Mouse (Mus musculus) kidney, embryonic 15.5 days (tissue): ENCODE results near the gene Scfd2. TPM values are rescaled to one million over a fixed set of nuclear protein-coding genes. Genes with fewer than 3 reads are reported as not detected.
A peak's percentile ranks its signal among the peaks of the same experiment; 100 is the strongest.

Source experiments
- ATAC-seq: fragments of 200-750 bp; cut with Nextera tagmentation; replicated peaks from 2 replicates; pipeline ENCODE4 v1.8.0; 2017; ENCODE audit warnings: moderate TSS enrichment; ENCODE audit not compliant: low FRiP score
- H3K27ac ChIP-seq: fragments of 300-500 bp; sonication (generic); 2 replicates; pipeline ENCODE4 v1.5.1; 2015; ENCODE audit warnings: mild to moderate bottlenecking, inconsistent platforms
- H3K27me3 ChIP-seq: fragments of 300-500 bp; sonication (generic); 2 replicates; pipeline ENCODE4 v1.6.1; 2015; ENCODE audit warnings: inconsistent platforms
- H3K36me3 ChIP-seq: fragments of 300-500 bp; sonication (generic); 2 replicates; pipeline ENCODE4 v1.6.1; 2015; ENCODE audit warnings: inconsistent platforms
- H3K4me1 ChIP-seq: fragments of 300-500 bp; sonication (generic); 2 replicates; pipeline ENCODE4 v1.6.1; 2015; ENCODE audit warnings: inconsistent platforms
- H3K4me2 ChIP-seq: fragments of 300-500 bp; sonication (generic); 2 replicates; pipeline ENCODE4 v1.6.1; 2015; ENCODE audit warnings: moderate library complexity, mild to moderate bottlenecking, inconsistent platforms
- H3K4me3 ChIP-seq: fragments of 300-500 bp; sonication (generic); replicated peaks from 2 replicates; pipeline ENCODE4 v1.5.1; 2015; ENCODE audit warnings: mild to moderate bottlenecking, inconsistent platforms
- H3K9ac ChIP-seq: fragments of 300-500 bp; sonication (generic); 2 replicates; pipeline ENCODE4 v1.6.1; 2015; ENCODE audit warnings: mild to moderate bottlenecking, inconsistent platforms
- H3K9me3 ChIP-seq: fragments of 300-500 bp; sonication (generic); replicated peaks from 2 replicates; pipeline ENCODE4 v1.6.1; 2016; ENCODE audit warnings: inconsistent platforms
- WGBS: fragments of 180-500 bp; shearing (Covaris S2); methylation state at CpG from one replicate; pipeline ENCODE4 v1.1.7; 2015; ENCODE audit warnings: mixed read lengths; 5-methylcytosine and 5-hydroxymethylcytosine counted together
- polyA plus RNA-seq: library from polyadenylated mRNA; unstranded; fragments of >200 nt; fragmentation: Nextera tagmentation; extraction: Ambion mirVana; gene quantifications from 2 replicates; pipeline ENCODE4 v1.2.1, GENCODE M21; 2015

The Scfd2 gene
- polyA plus RNA-seq, 1 experiment from 2014 or later: 18.3 TPM

DNA sequence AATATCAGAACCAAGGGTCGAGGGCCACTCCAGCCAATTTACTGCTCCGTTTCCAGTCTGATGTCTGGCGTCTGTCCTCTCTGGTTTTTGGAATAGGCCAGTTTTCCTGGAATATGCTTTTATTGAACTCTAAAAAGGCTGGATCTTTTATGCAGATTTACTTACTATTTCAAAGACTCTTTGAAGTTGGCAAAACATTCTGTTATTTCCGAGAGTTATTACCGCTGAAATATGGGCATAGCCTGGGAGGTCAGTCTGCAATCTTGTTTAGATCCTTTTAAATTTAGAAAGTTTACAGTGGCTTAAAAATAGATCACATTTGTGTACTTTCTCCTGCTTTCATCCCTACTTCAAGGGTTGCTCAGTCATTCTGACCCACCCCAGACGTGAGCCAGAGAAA, 307.1 kb downstream of the Scfd2 start:
- Histone ChIP-seq H3K4me1 (peaks cover 9% of the 10 kb centered on the region), H3K9ac (no peak overlapping the region), H3K4me2 (no peak overlapping the region), H3K9me3 (no peaks in the 10 kb centered on the region), H3K4me3 (no peak overlapping the region), H3K36me3 (no peaks in the 10 kb centered on the region), H3K27ac (no peak overlapping the region; the same call in 1 of the 2 replicates), H3K27me3 (no peaks in the 10 kb centered on the region)
- no peak for ATAC-seq
- WGBS: 77% methylated on average over 6 of the region's 6 CpGs

- Histone ChIP-seq H3K27ac (no peak overlapping the region), H3K9me3 (no peaks in the 10 kb centered on the region), H3K4me3 (no peak overlapping the region), H3K9ac (no peak overlapping the region), H3K27me3 (no peaks in the 10 kb centered on the region), H3K36me3 (no peaks in the 10 kb centered on the region), H3K4me1 (peaks cover 4% of the 10 kb centered on the region), H3K4me2 (no peak overlapping the region)
- ATAC-seq: no peak
- WGBS: 89% methylated on average over 4 of the region's 4 CpGs
These were observed 308.9 kb downstream of the Scfd2 start for GRCm38 (mm10) chr5:74222626-74223025.

- H3K9ac ChIP-seq: no peak overlapping the region
- no peaks in the 10 kb centered on the region for H3K9me3 ChIP-seq
- no peak overlapping the region for H3K4me2 ChIP-seq
- H3K27me3 ChIP-seq: no peaks in the 10 kb centered on the region
- H3K4me3 ChIP-seq: no peak overlapping the region
- WGBS: 47% methylated on average over 4 of the region's 4 CpGs
- ATAC-seq: no peak
- no peaks in the 10 kb centered on the region for H3K36me3 ChIP-seq
- no peak overlapping the region for H3K27ac ChIP-seq
- H3K4me1 ChIP-seq: peaks cover 16% of the 10 kb centered on the region
These were observed 313.0 kb downstream of the Scfd2 start for GRCm38 (mm10) chr5:74218524-74218923.

- H3K9ac ChIP-seq: no peak overlapping the region
- H3K27me3 ChIP-seq: no peaks in the 10 kb centered on the region
- peak overlapping the region; percentile 29 for H3K4me2 ChIP-seq
- H3K4me3 ChIP-seq: no peak overlapping the region; the same call in 1 of the 2 replicates
- H3K9me3 ChIP-seq: no peaks in the 10 kb centered on the region
- H3K36me3 ChIP-seq: no peaks in the 10 kb centered on the region
- H3K4me1 ChIP-seq: peaks cover 29% of the 10 kb centered on the region
- 13% methylated on average over 4 of the region's 4 CpGs for WGBS
- H3K27ac ChIP-seq: peak overlapping the region; percentile 84
- peak; percentile 70 for ATAC-seq
These were observed 316.4 kb downstream of the Scfd2 start for GRCm38 (mm10) chr5:74215125-74215524.

DNA sequence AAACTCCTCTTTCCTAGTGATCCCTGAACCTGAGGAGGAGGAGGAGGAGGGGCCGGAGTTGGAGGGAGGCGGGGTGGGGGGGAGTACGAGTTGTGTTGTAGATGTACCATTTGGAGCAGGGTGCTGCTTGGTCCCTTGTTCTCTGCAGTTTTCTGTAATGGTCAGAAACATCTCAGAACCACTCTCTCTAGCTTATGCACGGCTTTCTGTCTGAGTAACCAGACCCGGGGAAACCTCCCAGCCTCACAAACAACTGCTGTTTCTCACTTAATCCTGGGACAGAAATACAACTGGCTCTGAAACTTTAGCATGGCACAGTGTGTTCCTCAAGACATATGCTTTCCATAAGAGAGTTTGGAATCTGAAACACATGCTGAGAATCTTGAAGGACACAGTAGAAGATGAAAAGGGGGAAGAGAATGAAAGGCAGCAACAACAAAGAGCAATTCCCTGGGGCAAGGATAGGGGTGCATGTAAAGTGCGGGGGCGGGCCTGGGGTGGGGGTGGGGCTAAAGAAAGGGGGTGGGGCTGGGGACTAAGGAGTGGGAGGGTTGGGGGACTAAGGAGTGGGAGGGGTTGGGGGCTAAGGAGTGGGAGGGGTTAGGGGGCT, 317.0 kb downstream of the Scfd2 start:
- ATAC-seq: peak; percentile 31
- H3K4me2 ChIP-seq: peak overlapping the region; percentile 29
- no peak overlapping the region; the same call in 1 of the 2 replicates for H3K4me3 ChIP-seq
- H3K27ac ChIP-seq: peak overlapping the region; percentile 84
- no peaks in the 10 kb centered on the region for H3K27me3 ChIP-seq
- H3K9me3 ChIP-seq: no peaks in the 10 kb centered on the region
- WGBS: 5% methylated on average over 7 of the region's 7 CpGs
- no peak overlapping the region for H3K9ac ChIP-seq
- H3K4me1 ChIP-seq: peaks cover 34% of the 10 kb centered on the region
- no peaks in the 10 kb centered on the region for H3K36me3 ChIP-seq

GRCm38 (mm10) chr5:74211346-74211745, 320.2 kb downstream of the Scfd2 start:
- H3K4me1 ChIP-seq: peaks cover 58% of the 10 kb centered on the region
- H3K9ac ChIP-seq: no peak overlapping the region
- H3K4me3 ChIP-seq: no peak overlapping the region
- no peak overlapping the region for H3K4me2 ChIP-seq
- no peak for ATAC-seq
- H3K27ac ChIP-seq: no peak overlapping the region
- H3K36me3 ChIP-seq: no peaks in the 10 kb centered on the region
- H3K9me3 ChIP-seq: no peaks in the 10 kb centered on the region
- WGBS: 76% methylated on average over 11 of the region's 11 CpGs
- H3K27me3 ChIP-seq: no peaks in the 10 kb centered on the region

- H3K4me2 ChIP-seq: no peak overlapping the region
- H3K27ac ChIP-seq: no peak overlapping the region
- no peaks in the 10 kb centered on the region for H3K9me3 ChIP-seq
- 76% methylated on average over 4 of the region's 4 CpGs for WGBS
- no peak overlapping the region for H3K9ac ChIP-seq
- H3K36me3 ChIP-seq: no peaks in the 10 kb centered on the region
- H3K27me3 ChIP-seq: no peaks in the 10 kb centered on the region
- H3K4me1 ChIP-seq: peaks cover 59% of the 10 kb centered on the region
- ATAC-seq: no peak
- no peak overlapping the region for H3K4me3 ChIP-seq
These were observed 321.9 kb downstream of the Scfd2 start for GRCm38 (mm10) chr5:74209640-74210039.

GRCm38 (mm10) chr5:74208438-74208837, 323.1 kb downstream of the Scfd2 start:
- H3K36me3 ChIP-seq: no peaks in the 10 kb centered on the region
- no peaks in the 10 kb centered on the region for H3K9me3 ChIP-seq
- H3K27me3 ChIP-seq: no peaks in the 10 kb centered on the region
- 61% methylated on average over 7 of the region's 7 CpGs for whole genome bisulfite sequencing
- no peak overlapping the region for H3K4me3 ChIP-seq
- H3K4me1 ChIP-seq: peaks cover 56% of the 10 kb centered on the region
- ATAC-seq: no peak
- no peak overlapping the region for H3K9ac ChIP-seq
- H3K27ac ChIP-seq: no peak overlapping the region
- H3K4me2 ChIP-seq: no peak overlapping the region

DNA sequence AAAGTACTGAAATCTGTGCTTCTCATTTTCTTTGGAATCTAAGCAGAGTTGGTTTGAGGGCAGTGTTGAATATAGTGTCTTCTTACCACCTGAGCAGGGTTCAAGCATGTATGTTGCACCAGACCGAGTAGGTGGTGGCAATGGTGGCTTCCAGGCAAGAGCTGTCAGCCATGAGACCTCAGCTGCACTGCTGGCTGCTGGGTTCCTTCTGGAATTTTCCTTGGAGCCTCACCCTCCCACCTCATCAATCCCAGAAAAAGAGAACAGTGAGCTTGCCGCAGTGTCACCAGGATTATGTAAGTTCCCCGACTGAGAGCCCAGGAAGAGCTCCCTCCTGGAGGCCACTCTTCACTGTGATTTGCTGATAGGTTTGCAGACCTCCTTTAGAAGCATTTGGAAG, 324.4 kb downstream of the Scfd2 start:
- Histone ChIP-seq H3K4me1 (peaks cover 52% of the 10 kb centered on the region), H3K9ac (no peak overlapping the region), H3K4me3 (no peak overlapping the region), H3K27me3 (no peaks in the 10 kb centered on the region), H3K36me3 (no peaks in the 10 kb centered on the region), H3K4me2 (no peak overlapping the region), H3K27ac (no peak overlapping the region), H3K9me3 (no peaks in the 10 kb centered on the region)
- 73% methylated on average over 3 of the region's 3 CpGs for WGBS
- no peak for ATAC-seq

DNA sequence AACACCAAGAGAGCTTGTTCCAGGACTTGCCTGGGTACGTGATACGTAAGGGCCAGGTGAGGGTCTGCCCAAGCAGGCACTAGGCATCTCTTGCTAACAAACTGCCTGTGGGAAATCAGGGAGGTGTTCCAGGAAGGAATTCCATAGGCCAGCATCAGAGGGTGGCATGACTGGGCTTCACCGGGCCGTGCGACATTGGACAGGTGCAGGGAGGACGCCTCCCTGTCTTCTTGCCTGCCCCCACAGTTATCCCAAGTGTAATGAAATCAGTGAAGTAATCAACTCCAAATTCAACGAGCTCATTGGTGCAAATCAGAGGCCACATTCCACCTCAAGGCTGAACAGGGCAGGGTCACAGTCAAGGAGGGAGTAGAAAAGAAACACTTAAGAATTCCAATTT, 324.9 kb downstream of the Scfd2 start:
- 52% methylated on average over 7 of the region's 7 CpGs for WGBS

GRCm38 (mm10) chr5:74206038-74206437, 325.5 kb downstream of the Scfd2 start:
- ATAC-seq: no peak
- Histone ChIP-seq H3K4me3 (no peak overlapping the region), H3K27ac (peak overlapping the region; percentile 80), H3K4me2 (no peak overlapping the region), H3K27me3 (no peaks in the 10 kb centered on the region), H3K9me3 (no peaks in the 10 kb centered on the region), H3K4me1 (peaks cover 61% of the 10 kb centered on the region), H3K9ac (no peak overlapping the region), H3K36me3 (no peaks in the 10 kb centered on the region)
- WGBS: 77% methylated on average over 7 of the region's 7 CpGs

More for the DNA sequence above, 324.9 kb downstream of the Scfd2 start:
- no peak overlapping the region for H3K4me3 ChIP-seq
- no peaks in the 10 kb centered on the region for H3K27me3 ChIP-seq
- H3K9ac ChIP-seq: no peak overlapping the region
- ATAC-seq: peak; percentile 78
- no peaks in the 10 kb centered on the region for H3K9me3 ChIP-seq
- H3K36me3 ChIP-seq: no peaks in the 10 kb centered on the region
- peak overlapping the region; percentile 80 for H3K27ac ChIP-seq
- peaks cover 58% of the 10 kb centered on the region for H3K4me1 ChIP-seq
- H3K4me2 ChIP-seq: no peak overlapping the region

- no peak overlapping the region for H3K9ac ChIP-seq
- H3K9me3 ChIP-seq: no peaks in the 10 kb centered on the region
- H3K36me3 ChIP-seq: 0 out of 2 replicates have a peak, but pooled peaks cover 3% of the 10 kb centered on the region
- H3K4me2 ChIP-seq: no peak overlapping the region
- 0 out of 2 replicates have a peak overlapping the region, but pooled peaks have one; percentile 80 for H3K27ac ChIP-seq
- WGBS: 25% methylated on average over 8 of the region's 8 CpGs
- H3K4me1 ChIP-seq: peaks cover 63% of the 10 kb centered on the region
- ATAC-seq: no peak
- no peaks in the 10 kb centered on the region for H3K27me3 ChIP-seq
- H3K4me3 ChIP-seq: no peak overlapping the region
These were observed 326.1 kb downstream of the Scfd2 start for GRCm38 (mm10) chr5:74205509-74205908.

DNA sequence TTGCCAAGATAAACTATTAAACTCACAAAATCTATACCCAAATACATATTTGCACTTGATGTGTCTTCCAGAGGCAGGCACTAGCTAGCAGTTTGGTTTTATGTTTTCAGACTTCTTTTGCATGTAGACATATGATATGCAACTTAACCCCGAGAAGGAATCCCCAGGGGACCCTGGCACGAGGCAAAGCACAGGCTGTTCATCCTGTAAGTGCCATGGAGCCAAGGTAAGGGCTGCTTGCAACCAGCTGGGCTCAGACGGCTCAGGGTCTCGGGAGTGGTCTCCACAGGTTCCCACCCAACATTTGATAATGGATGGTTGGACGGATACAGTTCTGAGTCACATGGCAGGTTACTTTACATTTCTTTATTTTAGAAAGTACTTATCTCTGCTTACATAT, 327.1 kb downstream of the Scfd2 start:
- WGBS: 63% methylated on average over 5 of the region's 5 CpGs
- no peaks in the 10 kb centered on the region for H3K9me3 ChIP-seq
- H3K36me3 ChIP-seq: peaks cover 13% of the 10 kb centered on the region
- no peak overlapping the region for H3K9ac ChIP-seq
- no peaks in the 10 kb centered on the region for H3K27me3 ChIP-seq
- ATAC-seq: no peak
- peaks cover 65% of the 10 kb centered on the region for H3K4me1 ChIP-seq
- no peak overlapping the region for H3K4me2 ChIP-seq
- H3K4me3 ChIP-seq: no peak overlapping the region
- H3K27ac ChIP-seq: no peak overlapping the region
